Comparison of ENCODE assay signal across 21 mouse cellular contexts in genomic region chr13:101635837-101636236, GRCm38 (mm10).
A peak's percentile ranks its signal among the peaks of the same experiment; 100 is the strongest.
DNase-seq lines count a peak whose midpoint lies in the region; ATAC-seq lines count a peak whose summit lies in the region.
"Had no signal": no experiment of that assay in that cellular context is flagged by ENCODE, and none has a peak within 500 bp of the region (broad histone marks: within the 10 kb centered on the region; RNA-seq: fewer than 3 reads in every experiment).

No protein-coding gene starts in this region.

- peaks cover 19% of the 10 kb centered on the region for H3K4me1 ChIP-seq in liver, embryonic 12.5 days
- H3K4me1 ChIP-seq: embryonic facial prominence, embryonic 15.5 days; heart, embryonic 10.5 days; limb, embryonic 13.5 days; midbrain, embryonic 13.5 days had no signal

- H3K4me3 ChIP-seq in liver, embryonic 12.5 days = no peak overlapping the region
- H3K4me3 ChIP-seq: embryonic facial prominence, embryonic 15.5 days; heart, embryonic 10.5 days; limb, embryonic 13.5 days; midbrain, embryonic 13.5 days had no signal

- 38% methylated on average over 1 of the region's 1 CpGs for WGBS in liver, embryonic 12.5 days (ENCODE audit: insufficient replicate concordance)

- no peak overlapping the region for H3K9ac ChIP-seq in liver, embryonic 12.5 days
- H3K9ac ChIP-seq: embryonic facial prominence, embryonic 15.5 days; hindbrain, embryonic 14.5 days; limb, embryonic 13.5 days; midbrain, embryonic 13.5 days had no signal

- no peaks in the 10 kb centered on the region for H3K36me3 ChIP-seq in liver, embryonic 12.5 days
- H3K36me3 ChIP-seq: embryonic facial prominence, embryonic 15.5 days; heart, embryonic 10.5 days; limb, embryonic 13.5 days; midbrain, embryonic 13.5 days had no signal

- peaks cover 6% of the 10 kb centered on the region; the same call in 1 of the 2 replicates for H3K27me3 ChIP-seq in liver, embryonic 12.5 days (replicated peaks)
- H3K27me3 ChIP-seq: embryonic facial prominence, embryonic 15.5 days; limb, embryonic 13.5 days; midbrain, embryonic 13.5 days had no signal

- no peaks in the 10 kb centered on the region for H3K9me3 ChIP-seq in liver, embryonic 12.5 days (replicated peaks)
- H3K9me3 ChIP-seq: embryonic facial prominence, embryonic 15.5 days; heart, embryonic 10.5 days; limb, embryonic 13.5 days; midbrain, embryonic 13.5 days had no signal

- H3K4me2 ChIP-seq in liver, embryonic 12.5 days = no peak overlapping the region
- H3K4me2 ChIP-seq: embryonic facial prominence, embryonic 15.5 days; hindbrain, embryonic 14.5 days; limb, embryonic 13.5 days; midbrain, embryonic 13.5 days had no signal

- ATAC-seq in liver, embryonic 12.5 days = peak; percentile 63
- ATAC-seq: forebrain, embryonic 14.5 days; inflammation-experienced regulatory T-cells, adult 6 months; midbrain, embryonic 13.5 days had no signal

- peak; percentile 6 for DNase-seq in cerebellum, adult 9-10 months
- DNase-seq in cerebellum, adult 18-20 months = no peak
- DNase-seq in kidney, postnatal 36 days = peak; percentile 37 to 41
- no peak for DNase-seq in kidney, postnatal 10 days
- peak; percentile 33 for DNase-seq in yolk sac, embryonic 10.5 days (ENCODE audit: low spot score)
- no peak for DNase-seq in ovary, postnatal 36 days (ENCODE audit: low spot score)
- DNase-seq: adrenal gland, postnatal 14 days; cerebellum, adult 9-11 months; gastrocnemius, postnatal 10 days; heart, postnatal 4 days; retina, postnatal 1 day; right cerebral cortex, postnatal 25 days had no signal

- no peak overlapping the region for H3K27ac ChIP-seq in liver, embryonic 12.5 days
- H3K27ac ChIP-seq: embryonic facial prominence, embryonic 15.5 days; heart, embryonic 10.5 days; hindbrain, embryonic 14.5 days; kidney, postnatal 0 days; limb, embryonic 13.5 days; midbrain, embryonic 13.5 days had no signal

Comparison
In these comparisons a context has a peak if more than half of its experiments do, and no peak if none do; other contexts are left out.
1. DNase-seq: peak in cerebellum, adult 9-10 months (single experiment), kidney, postnatal 36 days (2 of 2) and yolk sac, embryonic 10.5 days (single experiment); none in cerebellum, adult 18-20 months (0 of 2), kidney, postnatal 10 days (single experiment) and ovary, postnatal 36 days (single experiment).